Mouse (Mus musculus): ENCODE measurements at regions not wholly inside any gene's neighbourhood (a gene's known extent, or its start where the extent isn't known, plus 50 kb on each side); places are given as distances from the start of the nearest gene placed in this dataset.

DNA sequence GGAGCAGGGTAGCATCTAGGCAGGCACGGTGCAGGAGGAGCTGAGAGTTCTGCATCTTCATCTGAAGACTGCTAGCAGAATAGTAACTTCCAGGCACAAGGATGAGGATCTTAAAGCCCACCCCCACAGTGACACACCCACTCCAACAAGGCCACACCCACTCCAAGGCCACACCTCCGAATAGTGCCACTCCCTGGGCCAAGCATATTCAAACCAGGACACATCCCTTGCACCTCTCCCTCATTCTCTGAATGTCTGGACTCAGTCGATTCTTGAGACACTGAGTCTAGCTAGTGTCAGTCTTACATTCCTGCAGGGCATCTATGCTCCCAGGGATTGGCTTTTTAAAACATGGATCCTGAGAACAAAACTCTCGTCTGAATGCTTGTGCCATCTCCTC, 186.7 kb upstream of the Hs6st1 start:
- TF ChIP-seq CTCF (IDR thresholded peaks at IDR 0.05; ENCODE audit: borderline replicate concordance, insufficient read depth, low read depth, low read length) (no peak), POLR2A (IDR thresholded peaks at IDR 0.05; ENCODE audit: borderline replicate concordance, insufficient read depth, low read length) (no peak)
